Mouse (Mus musculus): Measurements from ENCODE around the gene Rft1. TPM values are rescaled to one million over a fixed set of nuclear protein-coding genes. Genes with fewer than 3 reads are reported as not detected.

The Rft1 gene
- polyA plus RNA-seq, 1 experiment from 2014 or later: 20.7 TPM

DNA sequence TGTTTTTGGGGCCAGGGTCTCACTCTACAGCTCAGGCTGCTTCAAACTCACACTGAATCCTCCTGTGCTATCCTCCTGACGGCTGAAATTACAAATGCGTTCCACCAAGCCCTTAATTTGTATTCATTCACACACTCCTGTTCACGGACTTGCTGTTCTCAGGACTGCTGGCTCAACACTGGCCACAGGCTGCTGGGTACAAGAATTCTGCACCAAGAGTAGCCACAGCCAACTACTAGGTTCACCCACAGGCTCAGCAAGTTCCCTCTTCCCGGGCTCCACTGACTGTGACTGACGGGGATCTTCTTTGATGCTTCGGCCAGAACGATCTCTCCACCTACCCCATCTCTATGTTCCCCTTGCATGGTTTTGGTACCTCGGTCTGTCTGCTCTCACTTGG, 4.4 kb upstream of the Rft1 start:
- H3K27me3 ChIP-seq: no peaks in the 10 kb centered on the region
- no peak for ATAC-seq (ENCODE audit: low FRiP score, low read depth)
- no peaks in the 10 kb centered on the region for H3K36me3 ChIP-seq
- no peak overlapping the region for H3K27ac ChIP-seq
- no peak overlapping the region for H3K4me2 ChIP-seq (replicated peaks)
- no peak overlapping the region for H3K9ac ChIP-seq
- H3K9me3 ChIP-seq: no peaks in the 10 kb centered on the region
- WGBS: 79% methylated on average over 8 of the region's 8 CpGs
- peaks cover 5% of the 10 kb centered on the region; the same call in 1 of the 2 replicates for H3K4me1 ChIP-seq
- H3K4me3 ChIP-seq: no peak overlapping the region

DNA sequence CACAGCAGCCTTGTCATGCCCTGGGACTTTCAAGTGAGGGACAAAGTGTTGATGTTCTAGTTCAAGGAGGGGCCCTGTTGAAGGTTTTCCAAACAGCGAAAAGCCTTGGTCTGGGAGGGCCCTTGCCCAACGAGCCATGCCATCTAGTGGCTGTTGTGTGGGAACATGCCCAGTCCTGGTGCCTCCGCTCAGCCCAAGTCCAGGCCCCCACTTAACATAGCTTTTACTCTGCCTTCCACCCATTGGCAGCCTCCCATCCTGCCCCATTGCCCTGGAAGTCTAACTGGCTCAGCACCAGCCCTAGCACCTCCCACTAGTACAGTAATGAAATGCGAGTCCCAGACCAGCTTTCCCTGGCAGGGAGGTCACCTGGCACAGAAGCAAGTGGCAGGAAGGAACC, 3.2 kb upstream of the Rft1 start:
- Histone ChIP-seq H3K4me1 (peaks cover 11% of the 10 kb centered on the region), H3K4me3 (no peak overlapping the region), H3K27me3 (no peaks in the 10 kb centered on the region), H3K9ac (no peak overlapping the region), H3K27ac (no peak overlapping the region), H3K36me3 (no peaks in the 10 kb centered on the region), H3K9me3 (no peaks in the 10 kb centered on the region), H3K4me2 (replicated peaks) (no peak overlapping the region)
- 15% methylated on average over 4 of the region's 4 CpGs for WGBS
- 0 out of 2 replicates have a peak, but pooled peaks have one; percentile 45 for ATAC-seq (ENCODE audit: low FRiP score, low read depth)

DNA sequence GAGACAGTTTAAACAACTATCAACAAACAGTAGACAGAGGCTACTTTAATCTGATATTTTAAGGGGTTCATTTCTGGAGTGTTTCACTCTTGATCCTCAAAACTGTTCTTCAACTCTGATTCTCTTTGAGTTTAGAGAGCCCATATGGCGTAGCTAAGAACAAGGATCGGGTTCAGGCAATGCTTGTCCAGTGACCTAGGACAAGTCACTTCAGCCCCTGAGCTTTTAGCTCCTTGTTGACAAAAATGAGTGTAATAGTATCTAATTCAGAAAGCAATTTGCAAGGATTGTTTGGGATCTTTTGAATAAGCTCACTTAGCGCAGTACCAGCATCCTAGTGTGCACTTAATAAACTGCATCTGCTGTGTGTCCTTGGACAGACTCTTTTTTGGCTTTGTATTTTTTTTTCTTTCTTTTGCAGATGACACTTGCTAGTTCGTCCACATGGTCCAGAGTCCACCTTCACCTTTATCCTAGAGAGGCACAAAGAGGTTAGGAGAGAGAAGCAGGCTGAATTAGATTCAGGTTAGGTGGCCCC, 600 bp downstream of the Rft1 start:
- 45% methylated on average over 4 of the region's 4 CpGs for WGBS
- peak overlapping the region; percentile 95 for H3K4me3 ChIP-seq
- H3K9ac ChIP-seq: peak overlapping the region; percentile 97
- no peak for ATAC-seq (ENCODE audit: low FRiP score, low read depth)
- H3K4me2 ChIP-seq (replicated peaks): peak overlapping the region; percentile 82
- H3K27me3 ChIP-seq: no peaks in the 10 kb centered on the region
- peaks cover 18% of the 10 kb centered on the region for H3K36me3 ChIP-seq
- peaks cover 11% of the 10 kb centered on the region for H3K4me1 ChIP-seq
- H3K9me3 ChIP-seq: no peaks in the 10 kb centered on the region
- peak overlapping the region; percentile 88 for H3K27ac ChIP-seq

DNA sequence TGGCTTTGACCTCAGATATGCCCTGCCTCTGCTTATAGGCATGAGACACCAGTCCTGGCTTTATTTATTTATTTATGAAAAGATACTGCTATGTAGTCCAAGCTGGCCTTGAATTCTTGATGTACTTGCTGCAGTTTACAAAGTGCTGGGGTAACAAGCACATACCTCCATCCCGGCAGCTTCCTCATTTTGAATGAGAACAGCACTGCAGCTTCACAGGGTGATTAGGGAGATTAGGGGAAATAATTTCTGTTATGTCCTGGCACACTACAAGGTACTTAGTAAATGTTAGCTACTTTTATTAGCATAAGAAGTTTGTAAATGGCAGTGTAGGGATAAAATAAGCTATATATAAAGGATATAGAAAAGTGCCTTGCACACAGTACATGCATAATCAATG, 1.4 kb downstream of the Rft1 start:
- Histone ChIP-seq H3K27ac (no peak overlapping the region), H3K4me3 (no peak overlapping the region), H3K27me3 (no peaks in the 10 kb centered on the region), H3K9me3 (no peaks in the 10 kb centered on the region), H3K36me3 (peaks cover 24% of the 10 kb centered on the region), H3K4me1 (peaks cover 11% of the 10 kb centered on the region), H3K9ac (no peak overlapping the region), H3K4me2 (replicated peaks) (peak overlapping the region; percentile 82; the same call in 1 of the 2 replicates)
- WGBS: 93% methylated on average over 1 of the region's 1 CpGs
- ATAC-seq (ENCODE audit: low FRiP score, low read depth): no peak

DNA sequence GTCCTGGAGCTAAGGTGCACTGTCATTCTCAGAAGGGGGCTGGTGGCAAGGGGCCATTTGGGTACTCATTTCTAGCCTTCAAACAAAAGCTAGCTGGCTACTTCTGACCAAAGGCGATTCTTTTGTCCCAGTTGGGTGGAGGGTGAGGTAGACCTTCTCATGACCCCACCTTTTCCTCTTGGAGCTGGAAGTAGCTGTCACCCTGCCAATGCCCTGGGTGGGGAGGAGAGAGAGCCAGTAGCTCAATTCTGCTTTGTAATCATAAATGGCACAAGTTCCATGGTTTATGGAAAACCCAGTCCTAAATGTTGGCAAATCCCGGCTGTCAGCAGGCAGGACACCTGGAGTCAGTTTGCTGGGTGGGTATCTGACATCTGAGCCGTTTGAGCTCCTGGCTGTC, 11.9 kb downstream of the Rft1 start:
- Histone ChIP-seq H3K27me3 (no peaks in the 10 kb centered on the region), H3K9me3 (no peaks in the 10 kb centered on the region), H3K4me1 (no peaks in the 10 kb centered on the region), H3K27ac (no peak overlapping the region), H3K4me2 (replicated peaks) (no peak overlapping the region), H3K9ac (no peak overlapping the region), H3K4me3 (no peak overlapping the region), H3K36me3 (peaks cover 90% of the 10 kb centered on the region)
- ATAC-seq (ENCODE audit: low FRiP score, low read depth): no peak
- WGBS: 70% methylated on average over 3 of the region's 3 CpGs

DNA sequence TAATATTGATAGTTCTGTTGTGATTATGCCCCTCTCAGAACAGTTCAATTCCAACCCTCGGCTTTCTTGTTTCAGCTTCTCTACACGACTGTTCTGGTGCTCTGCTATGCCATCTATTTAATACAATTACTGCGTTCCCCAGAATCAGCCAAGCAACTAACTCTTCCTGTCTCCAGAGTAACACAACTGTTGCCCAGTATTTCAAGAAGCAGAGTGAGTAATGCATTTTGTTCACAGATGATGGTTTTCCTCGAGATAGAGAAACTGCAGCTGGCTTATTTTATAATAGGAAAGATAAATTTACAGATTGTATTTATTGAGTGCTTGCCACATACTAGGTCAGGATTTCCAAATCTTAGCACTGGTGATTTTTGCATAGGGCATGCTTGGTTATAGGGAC, 12.4 kb downstream of the Rft1 start:
- no peak overlapping the region for H3K9ac ChIP-seq
- no peak overlapping the region for H3K4me3 ChIP-seq
- H3K36me3 ChIP-seq: peaks cover 85% of the 10 kb centered on the region
- 84% methylated on average over 4 of the region's 4 CpGs for WGBS
- H3K4me1 ChIP-seq: no peaks in the 10 kb centered on the region
- H3K27me3 ChIP-seq: no peaks in the 10 kb centered on the region
- no peak overlapping the region for H3K27ac ChIP-seq
- no peaks in the 10 kb centered on the region for H3K9me3 ChIP-seq
- no peak for ATAC-seq (ENCODE audit: low FRiP score, low read depth)
- no peak overlapping the region for H3K4me2 ChIP-seq (replicated peaks)

DNA sequence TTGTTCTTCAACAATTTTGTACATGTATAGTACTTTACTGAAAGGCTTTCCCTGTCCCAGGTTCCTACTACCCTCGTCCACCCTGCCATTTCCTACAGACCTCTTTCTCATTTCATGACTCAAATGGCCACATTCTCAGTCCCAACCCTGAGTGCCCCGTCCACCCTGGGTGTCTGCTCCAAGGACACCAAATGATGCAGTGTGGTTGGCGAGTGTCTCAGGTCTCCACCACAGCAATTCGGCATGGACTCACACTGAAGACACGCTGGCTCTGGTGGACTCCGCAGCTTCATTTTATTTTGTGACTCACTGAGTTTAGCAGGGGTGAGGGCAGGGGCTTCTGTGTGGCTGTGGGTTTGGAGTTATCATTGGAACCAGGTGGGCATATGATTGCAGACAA, 16.0 kb downstream of the Rft1 start:
- H3K36me3 ChIP-seq: peaks cover 82% of the 10 kb centered on the region
- no peaks in the 10 kb centered on the region for H3K9me3 ChIP-seq
- H3K9ac ChIP-seq: no peak overlapping the region; the same call in 1 of the 2 replicates
- H3K4me2 ChIP-seq (replicated peaks): no peak overlapping the region
- no peaks in the 10 kb centered on the region for H3K27me3 ChIP-seq
- no peaks in the 10 kb centered on the region for H3K4me1 ChIP-seq
- no peak for ATAC-seq (ENCODE audit: low FRiP score, low read depth)
- H3K4me3 ChIP-seq: no peak overlapping the region
- WGBS: 92% methylated on average over 6 of the region's 6 CpGs
- H3K27ac ChIP-seq: no peak overlapping the region

DNA sequence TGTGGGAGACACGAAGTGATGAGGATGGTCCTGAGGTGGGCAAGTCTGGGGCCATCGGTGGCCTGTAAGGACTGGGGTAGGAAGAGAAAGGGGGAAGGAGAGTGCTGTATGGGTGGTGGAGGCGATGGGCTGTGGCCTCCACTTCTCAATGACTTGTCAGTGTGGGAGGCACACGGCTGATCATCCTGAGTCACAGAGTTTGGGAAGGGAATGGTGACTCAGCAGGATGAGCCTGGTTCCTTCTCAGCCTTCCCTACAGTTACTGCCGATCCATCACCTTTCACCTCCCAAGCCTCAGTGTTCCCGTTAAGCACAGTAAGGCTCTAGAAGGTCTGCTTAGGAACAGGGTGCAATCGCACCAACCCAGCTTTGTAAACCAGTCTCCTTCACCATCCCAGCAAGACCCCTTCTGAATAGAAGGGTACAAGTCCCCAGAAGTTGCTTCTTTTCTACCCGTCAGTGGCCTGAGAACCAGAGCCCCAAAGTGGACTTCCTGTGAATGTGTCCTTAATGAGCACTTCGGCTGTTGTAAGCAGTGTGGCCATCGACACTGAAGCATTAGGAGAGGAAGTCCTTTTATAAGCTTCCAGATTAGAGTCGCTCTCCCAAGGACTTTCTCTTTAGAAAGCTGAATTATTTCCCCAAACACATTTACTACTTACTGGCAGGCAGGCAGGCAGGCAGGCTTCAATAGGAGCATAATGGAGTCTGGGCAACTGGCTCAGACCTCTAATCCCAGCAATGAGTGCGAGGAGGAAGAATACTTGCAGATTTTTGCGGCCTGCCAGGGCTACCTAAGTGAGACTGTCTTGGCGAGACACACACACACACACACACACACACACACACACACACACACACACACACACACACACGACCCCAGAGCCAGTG, 17.2 kb downstream of the Rft1 start:
- no peaks in the 10 kb centered on the region for H3K27me3 ChIP-seq
- H3K27ac ChIP-seq: no peak overlapping the region
- 67% methylated on average over 15 of the region's 15 CpGs for whole genome bisulfite sequencing
- no peak for ATAC-seq (ENCODE audit: low FRiP score, low read depth)
- H3K4me1 ChIP-seq: no peaks in the 10 kb centered on the region
- no peaks in the 10 kb centered on the region for H3K9me3 ChIP-seq
- no peak overlapping the region for H3K9ac ChIP-seq
- no peak overlapping the region for H3K4me3 ChIP-seq
- H3K4me2 ChIP-seq (replicated peaks): no peak overlapping the region
- peaks cover 80% of the 10 kb centered on the region for H3K36me3 ChIP-seq

DNA sequence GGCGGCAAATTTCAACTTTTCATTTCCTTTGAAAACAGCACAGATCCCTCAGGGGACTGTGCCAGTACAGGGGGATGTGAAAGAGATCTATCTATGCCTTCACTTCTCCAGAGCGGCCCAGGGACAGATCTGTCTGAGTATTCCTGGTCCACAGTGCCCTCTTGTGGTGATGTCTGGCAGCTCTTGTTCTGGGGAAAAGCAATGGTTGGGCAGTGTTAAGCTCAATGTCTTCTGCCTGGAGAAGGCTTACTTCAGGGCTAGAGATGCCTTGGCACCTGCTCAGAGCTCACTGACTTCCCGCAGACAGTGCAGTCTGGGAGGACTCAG, 17.8 kb downstream of the Rft1 start:
- ATAC-seq (ENCODE audit: low FRiP score, low read depth): peak; percentile 77; the same call in 1 of the 2 replicates
- Histone ChIP-seq H3K4me1 (no peaks in the 10 kb centered on the region), H3K9ac (no peak overlapping the region), H3K27me3 (no peaks in the 10 kb centered on the region), H3K36me3 (peaks cover 80% of the 10 kb centered on the region), H3K9me3 (no peaks in the 10 kb centered on the region), H3K27ac (no peak overlapping the region), H3K4me2 (replicated peaks) (no peak overlapping the region), H3K4me3 (no peak overlapping the region)
- 12% methylated on average over 3 of the region's 3 CpGs for WGBS

DNA sequence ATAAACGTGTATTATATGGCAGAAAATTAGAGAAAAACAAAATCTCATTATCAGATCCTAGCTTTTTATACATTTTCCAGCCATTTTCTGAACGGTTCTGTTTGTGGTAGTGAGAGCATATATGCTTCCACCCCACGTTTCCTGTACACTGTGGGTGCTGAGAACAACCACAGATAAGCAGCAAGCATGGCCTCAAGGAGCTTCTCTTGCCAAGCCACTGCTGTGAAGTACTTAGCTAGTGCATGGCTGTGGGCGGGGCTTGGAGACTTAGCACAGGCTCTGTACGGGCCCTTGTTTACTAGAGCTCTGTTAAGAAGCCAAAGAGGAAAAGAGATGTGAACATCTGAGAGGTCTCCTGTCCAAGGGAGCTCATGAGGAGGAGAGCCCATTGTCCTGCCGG, 20.8 kb downstream of the Rft1 start:
- Histone ChIP-seq H3K4me2 (replicated peaks) (no peak overlapping the region), H3K9ac (no peak overlapping the region), H3K4me3 (no peak overlapping the region), H3K4me1 (no peaks in the 10 kb centered on the region), H3K36me3 (peaks cover 81% of the 10 kb centered on the region), H3K27ac (no peak overlapping the region), H3K9me3 (no peaks in the 10 kb centered on the region), H3K27me3 (no peaks in the 10 kb centered on the region)
- 74% methylated on average over 6 of the region's 6 CpGs for WGBS
- no peak for ATAC-seq (ENCODE audit: low FRiP score, low read depth)

DNA sequence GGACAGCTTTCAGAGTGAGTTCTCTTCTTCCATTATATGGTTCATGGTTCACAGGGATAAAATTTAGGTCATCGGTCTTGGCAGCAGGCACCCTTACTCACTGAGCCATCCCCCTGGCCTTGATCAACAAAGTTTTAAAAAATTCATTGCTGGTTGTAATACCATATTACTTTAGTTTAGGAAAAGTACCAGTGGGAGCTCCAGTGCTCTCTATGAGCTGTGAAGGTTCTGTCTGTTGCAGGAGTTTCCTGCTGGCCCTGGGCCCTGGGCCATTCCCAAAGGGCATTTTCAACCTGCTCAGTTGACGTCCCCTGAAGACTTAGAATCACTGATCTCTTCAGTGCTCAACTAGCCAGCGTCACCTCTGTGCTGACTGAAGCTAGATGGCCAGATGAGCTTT, 28.0 kb downstream of the Rft1 start:
- no peaks in the 10 kb centered on the region for H3K4me1 ChIP-seq
- H3K4me3 ChIP-seq: no peak overlapping the region
- peaks cover 81% of the 10 kb centered on the region for H3K36me3 ChIP-seq
- no peak overlapping the region for H3K9ac ChIP-seq
- H3K27ac ChIP-seq: no peak overlapping the region
- ATAC-seq (ENCODE audit: low FRiP score, low read depth): no peak
- 90% methylated on average over 3 of the region's 3 CpGs for WGBS
- no peak overlapping the region for H3K4me2 ChIP-seq (replicated peaks)
- no peaks in the 10 kb centered on the region for H3K27me3 ChIP-seq
- no peaks in the 10 kb centered on the region for H3K9me3 ChIP-seq

DNA sequence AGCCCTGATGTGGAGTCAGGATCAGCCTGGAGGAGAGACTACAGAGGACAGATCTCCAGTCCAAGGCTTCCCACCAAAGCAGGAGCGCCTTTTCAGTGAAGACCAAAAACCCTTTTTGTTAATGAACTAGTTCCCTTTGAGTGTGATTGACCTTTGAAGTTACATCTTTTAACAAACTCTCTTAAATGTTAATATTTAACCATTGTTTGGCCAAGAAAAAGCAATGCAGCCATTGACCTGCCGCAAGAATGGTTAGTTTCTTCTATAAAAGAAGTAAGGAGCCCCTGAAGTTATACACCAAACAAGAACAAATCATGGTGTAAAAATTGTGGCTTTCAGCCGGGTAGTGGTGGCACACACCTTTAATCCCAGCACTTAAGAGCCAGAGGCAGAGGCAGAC, 36.5 kb downstream of the Rft1 start:
- peaks cover 45% of the 10 kb centered on the region for H3K36me3 ChIP-seq

DNA sequence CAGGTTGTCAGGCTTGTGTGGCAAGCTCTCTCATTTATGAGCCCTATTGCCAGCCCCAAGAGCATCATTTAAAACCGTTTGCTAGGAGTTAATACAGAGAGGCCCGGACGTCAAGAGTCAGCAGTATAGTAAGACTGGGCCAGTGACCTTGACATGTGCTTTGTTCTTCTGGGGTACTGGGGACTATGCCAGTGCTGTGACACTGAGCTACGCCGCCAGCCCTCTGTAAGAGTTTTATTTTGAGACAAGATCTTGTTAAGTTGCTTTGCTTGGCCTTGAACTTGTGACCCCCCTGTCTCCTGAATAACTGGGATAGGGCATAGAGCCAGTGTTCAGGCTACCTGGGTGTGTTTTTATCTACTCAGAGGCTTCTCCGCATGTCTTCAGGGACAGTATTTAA, 38.3 kb downstream of the Rft1 start:
- no peak for ATAC-seq (ENCODE audit: low FRiP score, low read depth)
- H3K36me3 ChIP-seq: peaks cover 32% of the 10 kb centered on the region
- no peaks in the 10 kb centered on the region for H3K4me1 ChIP-seq
- no peak overlapping the region for H3K27ac ChIP-seq
- H3K9me3 ChIP-seq: no peaks in the 10 kb centered on the region
- 80% methylated on average over 6 of the region's 6 CpGs for WGBS
- no peaks in the 10 kb centered on the region for H3K27me3 ChIP-seq
- no peak overlapping the region for H3K4me2 ChIP-seq (replicated peaks)
- H3K4me3 ChIP-seq: no peak overlapping the region
- H3K9ac ChIP-seq: no peak overlapping the region

More for the DNA sequence above, 36.5 kb downstream of the Rft1 start:
- 95% methylated on average over 3 of the region's 3 CpGs for WGBS
- no peak overlapping the region for H3K9ac ChIP-seq
- no peak overlapping the region for H3K4me3 ChIP-seq
- no peak for ATAC-seq (ENCODE audit: low FRiP score, low read depth)
- no peaks in the 10 kb centered on the region for H3K4me1 ChIP-seq
- H3K9me3 ChIP-seq: no peaks in the 10 kb centered on the region
- H3K27ac ChIP-seq: no peak overlapping the region
- no peak overlapping the region for H3K4me2 ChIP-seq (replicated peaks)
- no peaks in the 10 kb centered on the region for H3K27me3 ChIP-seq

Data from limb, embryonic 13.5 days (tissue).